Mouse (Mus musculus): ENCODE measurements around the gene Vwa5b1. TPM values are rescaled to one million over a fixed set of nuclear protein-coding genes. Genes with fewer than 3 reads are reported as not detected.

The Vwa5b1 gene
- total RNA-seq, 2 experiments from 2014 or later = 2.0 to 2.1 TPM

- DNase-seq (ENCODE audit: low spot score in 2 of 2) = no peak
Observed at GRCm38 (mm10) chr4:138578406-138578805, 57.3 kb downstream of the Vwa5b1 start.

- DNase-seq (ENCODE audit: low spot score in 2 of 2) = no peak
Observed at GRCm38 (mm10) chr4:138576661-138577060, 59.0 kb downstream of the Vwa5b1 start.

- no peak for DNase-seq (ENCODE audit: low spot score in 2 of 2)
Observed at GRCm38 (mm10) chr4:138574800-138575606, 60.7 kb downstream of the Vwa5b1 start.

- no peak for DNase-seq (ENCODE audit: low spot score in 2 of 2)
Observed at GRCm38 (mm10) chr4:138569928-138570327, 65.8 kb downstream of the Vwa5b1 start.

GRCm38 (mm10) chr4:138568275-138568674, 67.4 kb downstream of the Vwa5b1 start:
- DNase-seq (ENCODE audit: low spot score in 2 of 2) = no peak

- DNase-seq (ENCODE audit: low spot score in 2 of 2) = peak; percentile 91 to 92
Observed at GRCm38 (mm10) chr4:138561986-138562385, 73.7 kb downstream of the Vwa5b1 start.

- peak; percentile 48 for DNase-seq (ENCODE audit: low spot score in 2 of 2)
Observed at GRCm38 (mm10) chr4:138555531-138555930, 80.2 kb downstream of the Vwa5b1 start.

GRCm38 (mm10) chr4:138554934-138555333, 80.8 kb downstream of the Vwa5b1 start:
- DNase-seq (ENCODE audit: low spot score in 2 of 2) = peak in 1 of 2 experiments; percentile 47

GRCm38 (mm10) chr4:138554302-138554701, 81.4 kb downstream of the Vwa5b1 start:
- no peak for DNase-seq (ENCODE audit: low spot score in 2 of 2)

GRCm38 (mm10) chr4:138553516-138553933, 82.2 kb downstream of the Vwa5b1 start:
- DNase-seq (ENCODE audit: low spot score in 2 of 2) = peak; percentile 61 to 63

- DNase-seq (ENCODE audit: low spot score in 2 of 2) = no peak
Observed at GRCm38 (mm10) chr4:138553116-138553515, 82.6 kb downstream of the Vwa5b1 start.

GRCm38 (mm10) chr4:138551601-138552000, 84.1 kb downstream of the Vwa5b1 start:
- DNase-seq (ENCODE audit: low spot score in 2 of 2) = no peak

GRCm38 (mm10) chr4:138550557-138550956, 85.1 kb downstream of the Vwa5b1 start:
- DNase-seq (ENCODE audit: low spot score in 2 of 2) = no peak

- no peak for DNase-seq (ENCODE audit: low spot score in 2 of 2)
Observed at GRCm38 (mm10) chr4:138548960-138549359, 86.7 kb downstream of the Vwa5b1 start.

GRCm38 (mm10) chr4:138548124-138548561, 87.5 kb downstream of the Vwa5b1 start:
- DNase-seq (ENCODE audit: low spot score in 2 of 2) = no peak

- DNase-seq (ENCODE audit: low spot score in 2 of 2) = no peak
Observed at GRCm38 (mm10) chr4:138547556-138547955, 88.1 kb downstream of the Vwa5b1 start.

- peak in 1 of 2 experiments; percentile 58 for DNase-seq (ENCODE audit: low spot score in 2 of 2)
Observed at GRCm38 (mm10) chr4:138547041-138547440, 88.6 kb downstream of the Vwa5b1 start.

GRCm38 (mm10) chr4:138546241-138546640, 89.4 kb downstream of the Vwa5b1 start:
- no peak for DNase-seq (ENCODE audit: low spot score in 2 of 2)

GRCm38 (mm10) chr4:138543177-138543576, 92.5 kb downstream of the Vwa5b1 start:
- no peak for DNase-seq (ENCODE audit: low spot score in 2 of 2)

GRCm38 (mm10) chr4:138538084-138538449, 97.6 kb downstream of the Vwa5b1 start:
- no peak for DNase-seq (ENCODE audit: low spot score in 2 of 2)

GRCm38 (mm10) chr4:138537210-138538083, 98.2 kb downstream of the Vwa5b1 start:
- peak; percentile 72 to 77 for DNase-seq (ENCODE audit: low spot score in 2 of 2)

- no peak for DNase-seq (ENCODE audit: low spot score in 2 of 2)
Observed at GRCm38 (mm10) chr4:138535610-138536009, 100.1 kb downstream of the Vwa5b1 start.
